Mouse (Mus musculus) lung, postnatal 0 days (tissue): ENCODE measurements at regions not wholly inside any gene's neighbourhood (a gene's known extent, or its start where the extent isn't known, plus 50 kb on each side); places are given as distances from the start of the nearest gene placed in this dataset.

Source experiments
- CTCF ChIP-seq: IDR thresholded peaks from 2 replicates; pipeline ENCODE4 v1.5.1; 2016; ENCODE audit warnings: antibody characterized with exemption, mild to moderate bottlenecking
- EP300 ChIP-seq: IDR thresholded peaks from 2 replicates; pipeline ENCODE4 v1.6.1; 2016; ENCODE audit warnings: antibody characterized with exemption, mild to moderate bottlenecking, control low read depth

DNA sequence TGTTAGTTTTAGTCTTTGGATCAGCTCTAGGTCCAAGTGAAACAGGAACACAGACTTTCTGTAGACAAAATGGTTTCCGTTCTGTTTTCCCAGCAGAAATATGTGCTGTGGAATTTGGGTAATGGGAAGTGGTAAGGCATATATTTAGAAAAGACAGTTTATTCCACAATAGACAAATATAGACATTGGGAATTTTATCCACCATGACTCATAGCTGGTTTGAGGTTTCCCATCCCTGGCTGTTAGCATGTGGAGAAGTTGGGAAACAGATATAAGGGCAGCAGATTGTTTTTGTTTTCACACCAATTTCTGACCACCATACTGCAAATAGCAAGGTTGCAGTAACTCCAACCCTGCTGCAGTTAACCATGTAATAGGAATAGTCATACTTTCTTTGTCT is 385.0 kb upstream of the Adam34 start:
- TF ChIP-seq CTCF (no peak), EP300 (no peak)
